Mouse (Mus musculus): ENCODE results near the gene Trim29.

The Trim29 gene

DNA sequence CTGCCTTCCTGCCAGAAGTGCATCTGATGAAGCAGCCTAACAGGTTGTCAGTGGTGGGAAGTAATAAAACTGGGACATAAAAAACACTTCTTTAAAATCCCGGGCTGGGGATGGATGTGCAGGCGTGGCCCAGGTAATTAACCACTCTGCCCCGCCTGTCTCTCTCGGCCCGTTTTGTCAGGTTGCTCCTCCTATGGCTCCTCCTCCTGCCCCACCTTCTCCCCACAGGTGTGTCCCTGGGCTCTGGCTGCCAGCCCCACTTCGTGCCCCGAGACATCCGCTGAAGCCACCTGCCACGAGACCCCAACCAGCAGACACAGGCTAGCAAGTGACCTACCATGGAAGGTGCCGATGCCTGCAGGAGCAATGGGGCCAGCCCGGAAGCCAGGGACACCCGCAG is at the start of gene Trim29:
TSS of gene Trim29 (plus strand) at position 311 of the 400 bp plus-strand sequence.
- DNase-seq (ENCODE audit: low spot score), result no peak

DNA sequence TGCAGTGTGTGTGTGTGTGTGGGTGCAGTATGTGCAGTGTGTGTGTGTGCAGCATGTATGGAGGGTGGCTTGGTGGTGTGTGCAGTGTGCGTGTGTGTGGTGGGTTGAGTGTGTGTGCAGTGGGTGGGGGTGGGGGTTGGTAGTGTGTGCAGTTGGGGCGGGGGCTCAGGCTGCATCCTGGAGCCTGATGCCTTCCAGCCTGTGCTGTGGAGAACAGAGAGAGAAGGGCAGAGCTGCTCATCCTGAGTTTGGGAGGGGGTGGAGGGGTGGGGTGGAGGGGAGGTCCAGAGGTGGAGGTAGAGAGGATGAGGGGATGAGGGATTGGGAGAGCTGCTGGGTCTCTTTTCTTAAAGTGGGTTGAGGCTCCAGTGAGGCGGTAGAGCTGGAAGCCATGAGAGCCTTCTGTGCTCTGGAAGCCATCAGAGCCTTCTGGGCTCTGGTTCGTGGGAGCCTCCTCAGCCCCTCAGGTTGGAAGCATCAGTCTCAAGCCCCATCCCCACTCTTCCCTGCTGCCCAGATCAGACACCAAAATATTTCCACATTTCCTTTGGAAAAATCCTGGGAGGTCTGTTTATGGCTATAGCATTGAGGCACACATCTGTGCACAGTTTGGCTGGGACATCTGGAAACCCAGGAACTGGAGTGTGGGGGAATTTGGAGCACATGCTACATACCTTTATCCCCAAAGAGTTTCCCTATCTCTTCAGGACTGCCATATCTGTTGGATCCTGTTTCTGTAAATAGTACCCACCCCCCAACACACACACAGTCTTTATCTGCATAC is 49.3 kb upstream of the Trim29 start:
- no peak for DNase-seq (ENCODE audit: low spot score)

DNA sequence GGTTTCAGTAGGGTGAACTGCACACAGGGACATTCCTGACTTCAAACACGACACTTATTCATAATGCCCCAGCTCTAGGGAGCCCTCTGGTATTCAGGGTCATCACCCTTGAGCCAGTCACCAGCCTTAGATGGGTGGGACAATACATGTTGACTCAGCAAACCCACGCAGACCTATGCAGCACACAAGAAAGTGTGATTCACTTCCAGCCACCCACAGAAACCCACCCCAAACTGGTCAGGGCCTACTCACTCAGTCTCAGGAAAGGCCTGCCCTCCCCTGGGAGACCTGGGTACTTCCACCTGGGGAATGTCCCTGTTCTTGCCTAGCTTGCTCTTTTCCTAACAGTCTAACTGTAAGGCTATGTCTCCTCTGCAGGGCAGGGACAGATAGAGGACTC is 48.7 kb upstream of the Trim29 start:
- DNase-seq (ENCODE audit: low spot score), result no peak

DNA sequence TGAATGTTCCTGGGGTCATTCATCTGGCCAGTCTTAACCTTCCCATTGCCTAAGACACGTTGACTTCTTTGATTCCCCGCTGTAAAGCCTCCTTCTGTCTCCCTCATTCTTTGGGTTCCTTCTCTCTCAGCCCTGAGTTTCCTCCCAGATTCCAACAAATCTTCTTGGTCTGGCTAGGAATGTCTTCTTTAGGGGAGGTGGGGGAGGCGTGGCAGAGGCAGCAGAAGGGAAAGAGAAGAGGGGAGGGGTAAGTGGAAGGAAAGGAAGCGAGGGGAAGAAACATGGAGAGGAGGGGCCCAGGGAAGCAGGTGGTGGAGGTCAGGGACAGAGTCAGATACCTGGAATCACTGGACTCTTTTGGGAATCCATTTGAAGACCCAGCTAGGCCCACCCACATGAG is 48.3 kb upstream of the Trim29 start:
- no peak for DNase-seq (ENCODE audit: low spot score)

DNA sequence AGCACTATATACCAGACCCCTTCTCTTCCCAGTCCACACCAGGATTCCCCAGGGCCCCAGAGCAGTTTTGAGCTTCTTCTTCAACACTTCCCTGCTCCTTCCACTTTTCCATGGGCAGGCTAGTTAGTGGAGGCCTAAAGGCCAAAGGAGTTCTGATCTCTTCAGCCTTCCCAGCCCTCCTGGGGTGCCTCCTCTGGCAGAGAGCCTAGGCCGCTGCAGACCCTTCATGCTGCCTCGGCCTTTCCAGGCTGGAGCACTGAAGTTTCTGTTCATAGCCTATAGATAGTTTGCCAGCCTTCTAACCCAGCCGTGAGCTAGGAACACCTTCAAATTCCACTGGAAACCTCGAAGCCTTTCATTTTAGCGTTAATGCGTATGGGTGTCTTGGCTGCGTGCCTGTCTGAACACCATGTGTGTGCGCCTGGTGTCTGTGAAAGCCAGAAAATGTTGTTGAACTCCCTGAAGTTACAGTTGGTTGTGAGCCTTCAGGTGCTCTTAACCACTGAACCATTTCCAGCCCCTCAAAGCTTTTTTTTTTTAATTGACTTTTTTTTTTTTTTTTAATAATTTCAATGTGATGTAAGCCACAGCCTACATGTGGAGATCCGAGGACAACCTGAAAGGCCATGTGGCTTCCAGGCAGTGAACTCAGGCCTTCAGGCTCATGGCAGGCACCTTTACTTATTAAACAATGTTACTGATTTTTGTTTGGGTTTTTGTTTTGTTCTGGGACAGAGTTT is 47.7 kb upstream of the Trim29 start:
- no peak for DNase-seq (ENCODE audit: low spot score)

DNA sequence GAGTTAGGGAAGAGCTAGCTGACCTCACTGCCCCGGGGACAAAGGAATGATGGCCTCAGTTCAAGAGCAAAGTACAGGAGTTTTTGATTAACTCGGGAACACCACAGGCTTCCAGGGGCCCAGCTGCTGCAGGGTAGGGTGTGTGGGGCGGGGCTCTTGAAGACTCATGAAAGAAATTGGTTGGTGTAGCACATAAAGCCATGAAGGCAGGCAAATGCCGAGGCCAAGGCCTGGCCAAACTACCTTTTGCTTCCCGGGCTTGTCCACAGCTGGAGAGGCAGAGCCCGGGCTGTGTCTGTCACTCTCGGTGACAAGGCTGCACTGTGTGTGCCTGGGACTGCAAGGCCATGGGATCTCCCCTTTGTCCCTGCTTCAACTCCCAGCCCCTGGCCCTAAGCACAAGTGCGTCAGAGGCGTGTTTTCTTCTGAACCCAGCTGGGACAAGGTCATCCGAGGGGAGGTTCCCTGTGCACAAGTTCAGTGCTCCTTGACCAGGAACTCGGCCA is 46.6 kb upstream of the Trim29 start:
- no peak for DNase-seq (ENCODE audit: low spot score)

DNA sequence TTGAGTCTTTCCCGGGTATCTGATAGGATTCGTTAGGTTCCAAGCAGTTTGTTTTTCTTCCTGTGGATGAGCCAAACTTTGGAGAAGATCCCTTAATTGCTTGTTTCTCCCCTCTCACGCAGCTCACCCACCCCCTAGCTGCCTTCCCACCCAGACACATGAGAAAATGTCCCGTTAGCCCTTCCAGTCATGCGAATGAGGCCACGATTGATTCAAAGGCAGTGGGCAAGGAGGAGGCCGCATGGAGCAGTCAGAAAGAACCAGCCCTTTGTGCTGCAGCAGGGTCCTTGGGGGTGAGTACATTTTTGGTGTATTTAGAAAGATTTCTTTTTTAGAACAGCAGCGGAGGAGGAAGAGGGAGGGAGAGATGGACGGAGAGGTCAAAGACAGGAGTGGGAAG is 45.5 kb upstream of the Trim29 start:
- no peak for DNase-seq (ENCODE audit: low spot score)

DNA sequence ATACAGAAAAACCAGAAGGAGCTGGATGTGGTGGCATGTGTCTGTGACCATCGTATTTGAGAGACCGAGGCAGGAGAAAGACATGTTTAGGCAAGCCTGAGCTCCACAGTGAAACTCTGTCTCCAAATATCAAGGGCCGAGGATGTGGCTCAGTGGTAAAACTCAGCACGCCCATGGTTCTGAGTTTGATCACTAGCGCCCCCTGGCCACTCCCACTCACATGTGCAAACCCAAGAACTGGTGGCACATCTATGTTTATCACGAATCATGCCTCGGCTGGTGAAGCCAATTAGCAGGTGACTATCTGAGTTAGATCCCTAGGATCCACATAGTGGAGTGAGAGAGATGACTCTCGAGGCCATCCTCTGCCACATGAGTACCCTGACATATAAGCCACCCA is 43.3 kb upstream of the Trim29 start:
- DNase-seq (ENCODE audit: low spot score), result peak; percentile 76

DNA sequence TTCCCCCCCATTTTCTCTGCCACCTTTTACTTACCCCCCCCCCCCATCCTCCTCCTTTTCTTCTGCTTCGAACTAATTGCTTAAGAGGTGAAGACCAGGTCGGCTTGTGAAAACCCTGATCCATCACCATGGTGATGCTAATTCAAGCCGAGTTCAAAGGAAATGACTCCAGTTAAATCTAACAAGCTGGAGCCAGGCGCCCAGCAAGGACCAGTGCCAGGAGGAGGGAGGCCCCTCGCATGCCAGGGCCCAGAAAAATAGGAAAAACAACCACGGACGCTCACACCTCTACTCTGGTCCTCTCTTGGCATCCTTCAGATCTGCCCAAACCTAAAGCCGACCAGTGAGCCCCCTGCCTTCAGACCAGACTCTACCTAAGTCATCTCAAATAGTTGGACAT is 41.5 kb upstream of the Trim29 start:
- no peak for DNase-seq (ENCODE audit: low spot score)

DNA sequence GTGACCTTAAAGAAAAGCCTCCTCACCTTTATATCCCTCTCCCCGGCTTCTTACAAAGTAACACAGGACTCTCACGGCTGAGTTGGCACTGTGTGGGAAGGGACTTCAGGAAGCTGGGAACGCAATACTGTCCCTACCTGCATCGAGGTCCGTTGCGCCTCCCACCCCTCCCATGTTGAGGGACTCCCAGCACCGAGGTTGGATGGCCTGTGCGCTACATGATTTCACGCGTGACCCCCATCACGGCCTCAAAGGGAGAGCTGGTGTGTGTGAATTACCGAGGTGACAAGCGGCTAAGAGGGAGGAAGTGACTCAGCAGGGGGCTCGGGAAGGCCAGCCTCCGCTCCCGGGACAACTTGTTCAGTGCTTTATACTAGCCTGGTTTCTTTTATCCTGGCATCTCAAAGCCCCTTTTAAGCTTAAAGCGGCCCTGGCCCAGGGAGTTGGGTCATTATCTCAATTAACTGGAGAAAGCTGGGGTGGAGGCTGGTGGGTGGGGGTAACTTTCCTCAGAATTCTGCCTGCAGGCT is 39.9 kb upstream of the Trim29 start:
- no peak for DNase-seq (ENCODE audit: low spot score)

DNA sequence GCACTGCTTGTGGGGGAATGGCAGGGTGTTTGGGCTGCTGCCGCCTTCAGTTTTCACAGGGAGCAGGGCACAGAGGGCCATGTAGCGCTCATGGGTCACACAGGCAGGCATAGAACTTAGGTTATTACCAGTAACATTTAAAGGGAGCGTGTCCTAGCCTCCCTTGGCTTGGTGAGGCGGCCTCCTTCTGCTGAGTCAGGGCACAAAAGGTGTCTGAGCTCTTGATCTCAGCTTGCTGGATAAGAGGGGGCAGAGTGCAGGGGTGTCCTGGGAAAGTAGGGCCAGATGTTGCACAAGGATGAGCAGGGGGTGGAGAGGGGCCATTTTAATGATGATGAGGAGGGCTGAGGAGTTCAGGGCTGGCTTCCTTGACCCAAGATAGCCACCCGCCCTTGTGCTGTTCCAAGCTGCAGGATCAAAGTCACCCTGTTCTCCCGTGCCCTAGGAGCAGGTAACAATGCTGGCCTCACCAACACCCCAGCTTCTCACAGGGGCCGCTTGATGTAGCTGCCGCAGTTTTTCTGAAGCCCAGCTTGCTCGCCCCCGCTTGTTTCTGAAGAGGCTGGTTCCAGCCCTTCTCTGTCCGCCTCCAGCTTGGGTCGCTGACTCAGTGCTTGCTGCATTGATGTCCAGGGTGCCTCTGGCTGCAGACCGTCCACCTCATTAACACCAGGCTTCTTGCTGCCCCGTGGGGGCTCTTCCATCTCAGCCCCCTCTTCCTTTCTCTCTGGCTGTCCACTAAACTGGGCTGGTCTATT is 38.7 kb upstream of the Trim29 start:
- no peak for DNase-seq (ENCODE audit: low spot score)

DNA sequence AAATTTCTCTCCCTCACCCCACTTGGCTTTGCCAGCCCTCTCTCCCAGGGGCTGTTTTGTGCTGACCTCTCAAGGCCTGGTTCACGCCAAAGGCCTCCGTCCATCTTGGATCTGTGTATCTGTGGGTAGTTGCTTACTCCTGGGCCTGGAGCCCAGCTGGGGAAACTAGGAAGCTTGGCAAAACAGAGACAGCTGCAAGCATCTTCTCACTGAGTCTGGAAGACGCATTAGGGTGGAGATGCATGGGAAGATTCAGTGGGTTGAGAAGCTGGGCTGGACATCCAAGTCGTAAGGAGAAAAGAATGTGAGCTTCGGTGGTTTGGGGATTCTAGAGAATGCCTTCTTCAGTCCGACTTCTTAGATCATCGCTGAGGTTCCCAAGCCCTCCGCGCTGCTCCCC is 36.9 kb upstream of the Trim29 start:
- DNase-seq (ENCODE audit: low spot score), result no peak

DNA sequence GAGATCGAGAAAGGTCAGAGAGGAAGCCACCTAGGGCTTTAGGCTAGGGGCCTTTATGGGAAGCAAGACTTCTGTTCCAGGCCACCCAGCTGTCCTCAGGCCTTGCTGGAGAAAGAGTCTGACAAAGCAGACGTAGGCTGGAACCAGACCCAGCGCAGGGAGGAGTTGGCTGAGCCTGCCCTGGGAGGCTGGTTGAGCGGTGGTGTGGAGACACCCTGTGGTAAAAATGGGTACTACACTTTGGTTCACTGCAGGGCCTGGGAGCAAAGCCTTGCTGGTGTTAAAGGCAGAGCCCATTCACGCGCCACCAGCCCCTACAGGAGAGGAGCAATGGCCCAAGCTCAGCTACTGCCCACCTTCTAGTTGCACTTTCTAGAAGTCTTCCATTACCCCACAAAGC is 26.4 kb upstream of the Trim29 start:
- DNase-seq (ENCODE audit: low spot score), result peak; percentile 67

DNA sequence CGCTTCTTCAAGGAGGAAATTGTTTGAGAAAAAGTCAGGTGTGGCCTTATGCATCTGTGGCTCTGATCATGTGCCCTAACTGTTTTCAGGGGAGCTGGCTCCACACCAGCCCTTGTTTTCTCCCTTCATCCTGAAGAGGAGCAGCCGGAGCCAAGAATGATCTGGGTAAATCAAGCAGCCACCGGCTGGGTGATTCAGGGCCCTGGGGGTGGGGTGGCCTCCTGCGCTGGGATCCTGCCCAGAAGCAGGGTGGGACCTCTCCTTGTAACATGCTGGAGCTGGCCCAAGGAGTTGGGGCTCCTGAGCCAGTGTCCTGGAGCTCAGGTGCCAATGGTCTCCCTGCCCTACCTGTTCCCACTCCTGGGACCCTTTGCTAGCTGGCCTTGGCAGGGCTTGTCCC is 25.4 kb upstream of the Trim29 start:
- DNase-seq (ENCODE audit: low spot score), result no peak

DNA sequence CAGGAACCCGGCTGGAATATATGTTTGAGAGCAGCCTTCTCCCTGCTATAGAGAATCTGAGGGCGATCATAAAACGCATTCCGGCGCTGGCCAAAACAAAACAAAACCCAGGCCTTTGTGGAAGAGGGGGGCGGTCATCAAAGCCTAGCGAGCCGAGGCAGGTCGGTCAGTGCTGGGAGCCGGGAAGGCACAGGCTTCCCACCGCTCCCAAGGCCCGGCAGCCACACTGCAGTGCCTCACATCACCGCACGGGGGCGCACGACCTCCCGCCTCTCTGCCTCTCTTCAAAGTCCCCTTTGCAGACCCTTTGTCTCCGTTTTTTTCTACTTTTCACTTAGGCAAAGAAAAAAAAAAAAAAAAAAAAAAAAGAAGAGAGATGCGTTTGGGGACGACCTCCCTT is 23.8 kb upstream of the Trim29 start:
- no peak for DNase-seq (ENCODE audit: low spot score)

DNA sequence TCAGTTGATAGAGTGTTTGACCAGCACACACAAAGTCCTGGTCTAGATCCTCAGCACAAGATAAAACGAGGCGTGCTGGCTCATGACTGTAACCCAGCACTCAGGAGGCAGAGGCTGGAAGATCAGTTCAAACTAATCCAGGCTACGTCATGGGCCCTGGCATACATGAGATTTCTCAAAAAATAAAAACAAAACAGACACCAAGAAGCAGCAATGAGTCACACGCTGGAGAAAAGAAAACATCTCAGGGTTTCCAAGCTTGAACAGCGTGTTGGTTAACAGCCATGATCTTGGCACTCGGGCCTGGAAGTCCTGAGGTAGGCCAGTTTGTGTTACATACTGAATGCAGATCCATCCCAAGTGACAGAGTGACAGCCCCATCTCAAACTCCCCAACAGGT is 17.6 kb upstream of the Trim29 start:
- no peak for DNase-seq (ENCODE audit: low spot score)

DNA sequence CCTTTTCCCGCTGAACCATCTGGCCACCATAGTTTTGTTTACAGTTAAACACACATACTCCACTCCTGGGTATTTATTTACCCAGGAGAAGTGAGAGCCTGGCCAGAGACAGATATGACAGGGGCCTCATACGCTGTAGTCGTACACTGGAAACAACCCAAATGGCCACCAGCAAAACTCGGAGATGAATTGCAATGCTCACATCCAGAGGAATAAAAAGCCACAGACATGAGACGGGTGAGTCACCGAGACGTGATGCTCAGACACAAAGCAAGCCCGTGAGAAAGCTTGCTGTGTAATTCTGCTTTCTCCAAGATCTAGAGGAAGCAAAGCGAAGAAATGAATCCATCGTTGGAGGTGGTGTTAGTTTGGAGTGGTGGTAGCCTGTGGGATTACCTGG is 10.3 kb upstream of the Trim29 start:
- DNase-seq (ENCODE audit: low spot score), result no peak

DNA sequence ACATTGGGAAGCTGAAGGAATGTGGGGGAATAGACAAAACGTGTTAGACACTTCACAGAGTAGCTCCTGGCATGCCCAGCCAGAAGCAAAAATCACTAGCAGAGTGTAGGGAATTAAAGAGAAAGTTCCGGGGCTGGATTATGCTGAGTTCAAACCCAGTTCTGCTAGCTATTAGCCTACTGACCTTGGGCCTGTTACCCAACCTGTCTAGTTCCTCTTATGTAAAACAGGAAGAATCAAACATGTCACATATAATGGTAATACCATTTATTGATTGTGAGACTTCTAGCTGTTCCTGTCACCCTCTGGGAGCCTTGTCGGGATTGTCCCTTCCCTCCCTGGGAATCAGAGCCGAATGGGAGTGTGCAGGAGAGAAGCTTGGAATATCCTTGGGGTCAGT is 7.7 kb upstream of the Trim29 start:
- DNase-seq (ENCODE audit: low spot score), result no peak

DNA sequence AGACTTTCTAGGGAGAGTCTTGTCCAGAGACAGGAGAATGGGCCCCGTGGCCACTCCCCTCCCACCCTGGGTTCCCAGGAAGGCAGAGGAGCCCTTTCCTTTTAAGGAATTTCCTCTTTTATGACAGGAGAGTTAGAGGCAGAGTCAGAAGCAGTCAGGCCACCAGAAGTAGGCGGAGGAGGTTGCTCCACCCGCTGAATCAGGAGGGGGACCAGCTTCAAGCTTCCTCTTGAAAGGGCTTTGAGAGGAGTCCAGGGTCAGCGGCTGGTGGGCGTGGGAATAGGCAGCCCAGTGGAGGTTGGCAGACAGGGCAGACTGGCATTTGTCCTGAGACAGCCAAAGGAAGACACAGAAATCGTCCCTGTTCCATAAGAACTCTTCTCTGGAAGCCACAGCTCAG is 4.8 kb upstream of the Trim29 start:
- DNase-seq (ENCODE audit: low spot score), result no peak

DNA sequence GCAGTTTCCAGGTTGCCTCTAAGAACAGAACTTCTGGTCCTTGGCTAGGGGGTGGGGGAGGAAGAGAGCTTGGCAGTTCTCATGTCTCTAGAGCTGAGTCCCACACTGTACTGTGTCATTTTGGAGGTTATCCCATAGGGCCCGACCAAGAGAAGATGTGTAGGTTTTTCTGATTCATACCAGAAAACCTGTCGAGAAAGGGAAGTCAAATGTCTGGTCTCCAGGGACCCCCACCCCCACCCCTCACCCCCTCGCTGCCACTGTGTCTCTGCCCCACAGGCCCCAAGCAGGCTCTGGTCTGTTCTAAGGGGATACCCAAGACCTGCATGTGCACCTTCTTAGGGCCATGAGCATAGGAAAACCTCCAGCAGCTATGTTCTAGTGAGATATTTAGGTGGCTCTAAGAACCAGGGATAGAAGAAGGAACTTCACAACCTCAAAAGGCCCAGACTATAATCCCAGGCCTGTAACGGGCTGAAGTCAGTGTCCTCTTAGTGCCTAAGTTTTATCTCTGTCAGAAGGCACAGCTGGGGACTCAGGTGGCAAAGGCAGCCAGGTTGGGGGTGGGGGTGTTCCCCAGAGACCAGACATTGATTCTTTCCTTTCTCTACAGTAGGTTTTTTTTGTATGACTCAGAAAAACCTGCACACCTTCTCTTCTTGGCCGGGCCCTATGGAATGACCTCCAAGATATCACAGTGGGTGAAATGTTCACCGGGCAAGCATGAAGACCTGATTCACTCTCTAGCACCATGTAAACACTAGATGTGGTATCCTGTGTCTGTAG is 1.4 kb upstream of the Trim29 start:
- no peak for DNase-seq (ENCODE audit: low spot score)

DNA sequence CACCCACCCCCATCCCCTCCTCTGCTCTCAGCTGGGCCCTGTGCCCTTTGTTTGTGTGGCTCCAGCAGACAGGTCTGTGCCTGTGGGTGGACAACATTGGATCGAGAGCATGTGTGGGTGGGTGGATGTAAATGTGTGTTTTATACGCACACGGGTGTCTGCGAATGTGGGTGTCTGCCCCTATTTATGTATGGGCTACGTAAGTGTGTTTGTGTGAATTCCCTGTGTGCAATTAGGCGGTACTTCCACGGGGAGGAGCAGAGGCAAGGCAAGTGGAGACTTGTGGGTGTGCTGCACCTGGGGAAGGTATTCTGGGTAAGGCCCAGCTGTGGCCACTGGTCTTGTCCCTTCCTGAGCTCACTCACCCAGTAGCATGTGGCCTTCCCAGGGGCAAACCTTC is 1.5 kb downstream of the Trim29 start:
- DNase-seq (ENCODE audit: low spot score), result no peak

DNA sequence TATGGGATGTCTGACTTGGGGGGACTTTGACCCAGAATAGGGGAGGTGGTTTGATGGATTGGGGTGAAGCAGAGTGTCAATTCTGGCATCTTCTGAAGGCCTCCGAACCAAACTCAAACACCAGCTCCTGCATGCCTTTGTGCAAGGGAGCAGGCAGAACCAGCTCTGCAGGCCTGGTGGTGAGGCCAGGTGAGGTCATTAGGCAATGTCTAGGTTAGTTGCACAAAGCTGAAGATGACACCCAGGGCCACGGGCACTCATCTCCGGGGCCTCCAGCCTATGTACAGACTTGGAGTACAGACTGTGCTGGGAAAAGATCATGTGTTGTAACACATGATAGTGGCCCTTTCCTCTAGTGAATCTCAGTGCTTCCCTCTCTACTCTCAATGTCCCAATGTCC is 3.2 kb downstream of the Trim29 start:
- DNase-seq (ENCODE audit: low spot score), result no peak

Measured in c-Kit-positive CD71-positive TER-119-positive erythroid progenitor cells, embryonic 14.5 days (primary cell).